Mouse (Mus musculus) heart, embryonic 15.5 days (tissue): Measurements from ENCODE around the gene Nhlh1. TPM values are rescaled to one million over a fixed set of nuclear protein-coding genes. Genes with fewer than 3 reads are reported as not detected.

Experiments used
- ATAC-seq: fragments of 200-750 bp; cut with Nextera tagmentation; replicated peaks from 2 replicates; pipeline ENCODE4 v1.8.0; 2017; ENCODE audit warnings: low read depth, moderate TSS enrichment; ENCODE audit not compliant: insufficient number of reproducible peaks, insufficient read depth, low FRiP score
- H3K27ac ChIP-seq: fragments of 300-500 bp; sonication (generic); 2 replicates; pipeline ENCODE4 v1.5.1; 2015; ENCODE audit warnings: mild to moderate bottlenecking, inconsistent platforms
- H3K27me3 ChIP-seq: fragments of 300-500 bp; sonication (generic); 2 replicates; pipeline ENCODE4 v1.6.1; 2015; ENCODE audit warnings: inconsistent platforms
- H3K36me3 ChIP-seq: fragments of 300-500 bp; sonication (generic); 2 replicates; pipeline ENCODE4 v1.6.1; 2015; ENCODE audit warnings: mild to moderate bottlenecking, inconsistent platforms
- H3K4me1 ChIP-seq: fragments of 300-500 bp; sonication (generic); replicated peaks from 2 replicates; pipeline ENCODE4 v1.6.1; 2015; ENCODE audit warnings: inconsistent platforms
- H3K4me2 ChIP-seq: fragments of 300-500 bp; sonication (generic); 2 replicates; pipeline ENCODE4 v1.6.1; 2015; ENCODE audit warnings: inconsistent platforms, mild to moderate bottlenecking, moderate library complexity
- H3K4me3 ChIP-seq: fragments of 300-500 bp; sonication (generic); 2 replicates; pipeline ENCODE4 v1.5.1; 2015; ENCODE audit warnings: mild to moderate bottlenecking, inconsistent platforms
- H3K9ac ChIP-seq: fragments of 300-500 bp; sonication (generic); 2 replicates; pipeline ENCODE4 v1.6.1; 2015; ENCODE audit warnings: mild to moderate bottlenecking, inconsistent platforms
- H3K9me3 ChIP-seq: fragments of 300-500 bp; sonication (generic); replicated peaks from 2 replicates; pipeline ENCODE4 v1.6.1; 2016; ENCODE audit warnings: inconsistent platforms
- WGBS: fragments of 180-500 bp; shearing (Covaris S2); methylation state at CpG from one replicate; pipeline ENCODE4 v1.1.7; 2015; ENCODE audit warnings: mixed read lengths; 5-methylcytosine and 5-hydroxymethylcytosine counted together
- polyA plus RNA-seq: library from polyadenylated mRNA; unstranded; fragments of >200 nt; fragmentation: Nextera tagmentation; extraction: Ambion mirVana; gene quantifications from 2 replicates; pipeline ENCODE4 v1.2.1, GENCODE M21; 2015

The Nhlh1 gene
- polyA plus RNA-seq, 1 experiment from 2014 or later: not detected

GRCm38 (mm10) chr1:172052766-172053279, 4.5 kb downstream of the Nhlh1 start:
- Histone ChIP-seq H3K9me3 (no peaks in the 10 kb centered on the region), H3K27me3 (peaks cover 53% of the 10 kb centered on the region), H3K27ac (no peak overlapping the region), H3K4me1 (peaks cover 14% of the 10 kb centered on the region), H3K9ac (no peak overlapping the region), H3K4me2 (peak overlapping the region; percentile 71; the same call in 1 of the 2 replicates), H3K36me3 (no peaks in the 10 kb centered on the region), H3K4me3 (no peak overlapping the region)
- no peak for ATAC-seq
- WGBS: 14% methylated on average over 10 of the region's 10 CpGs

GRCm38 (mm10) chr1:172049131-172049782, 8.1 kb downstream of the Nhlh1 start:
- WGBS: 30% methylated on average over 13 of the region's 13 CpGs
- ATAC-seq: no peak
- peaks cover 39% of the 10 kb centered on the region for H3K27me3 ChIP-seq

GRCm38 (mm10) chr1:172048241-172048734, 9.1 kb downstream of the Nhlh1 start:
- H3K27ac ChIP-seq: peak overlapping the region; percentile 35; the same call in 1 of the 2 replicates
- WGBS: 38% methylated on average over 6 of the region's 6 CpGs
- peak overlapping the region; percentile 21; the same call in 1 of the 2 replicates for H3K4me2 ChIP-seq
- H3K36me3 ChIP-seq: no peaks in the 10 kb centered on the region
- H3K9me3 ChIP-seq: no peaks in the 10 kb centered on the region
- ATAC-seq: no peak
- peaks cover 29% of the 10 kb centered on the region for H3K27me3 ChIP-seq
- no peak overlapping the region for H3K9ac ChIP-seq
- H3K4me3 ChIP-seq: peak overlapping the region; percentile 24
- peaks cover 8% of the 10 kb centered on the region for H3K4me1 ChIP-seq

More at GRCm38 (mm10) chr1:172049131-172049782, 8.1 kb downstream of the Nhlh1 start:
- peak overlapping the region; percentile 8; the same call in 1 of the 2 replicates for H3K4me2 ChIP-seq
- no peaks in the 10 kb centered on the region for H3K9me3 ChIP-seq
- no peak overlapping the region for H3K4me3 ChIP-seq
- no peak overlapping the region for H3K27ac ChIP-seq
- peaks cover 18% of the 10 kb centered on the region for H3K4me1 ChIP-seq
- H3K9ac ChIP-seq: no peak overlapping the region
- H3K36me3 ChIP-seq: no peaks in the 10 kb centered on the region

GRCm38 (mm10) chr1:172046938-172047337, 10.4 kb downstream of the Nhlh1 start:
- 15% methylated on average over 5 of the region's 5 CpGs for WGBS
- H3K9ac ChIP-seq: no peak overlapping the region
- H3K9me3 ChIP-seq: no peaks in the 10 kb centered on the region
- H3K27me3 ChIP-seq: peaks cover 16% of the 10 kb centered on the region
- 0 out of 2 replicates have a peak overlapping the region, but pooled peaks have one; percentile 15 for H3K4me2 ChIP-seq
- 0 out of 2 replicates have a peak, but pooled peaks cover 3% of the 10 kb centered on the region for H3K4me1 ChIP-seq
- H3K4me3 ChIP-seq: no peak overlapping the region
- no peaks in the 10 kb centered on the region for H3K36me3 ChIP-seq
- no peak overlapping the region for H3K27ac ChIP-seq
- ATAC-seq: no peak

- H3K9ac ChIP-seq: no peak overlapping the region
Measured at GRCm38 (mm10) chr1:172046410-172046809, 11.0 kb downstream of the Nhlh1 start.

GRCm38 (mm10) chr1:172029914-172030313, 27.5 kb downstream of the Nhlh1 start:
- no peak overlapping the region for H3K27ac ChIP-seq

More at GRCm38 (mm10) chr1:172046410-172046809, 11.0 kb downstream of the Nhlh1 start:
- Histone ChIP-seq H3K9me3 (no peaks in the 10 kb centered on the region), H3K36me3 (no peaks in the 10 kb centered on the region), H3K4me1 (0 out of 2 replicates have a peak, but pooled peaks cover 3% of the 10 kb centered on the region), H3K27me3 (peaks cover 11% of the 10 kb centered on the region), H3K27ac (no peak overlapping the region), H3K4me3 (no peak overlapping the region), H3K4me2 (no peak overlapping the region)
- no peak for ATAC-seq
- WGBS: 72% methylated on average over 8 of the region's 8 CpGs

GRCm38 (mm10) chr1:172028394-172029275, 28.7 kb downstream of the Nhlh1 start, which contains the start of gene Vangl2:
TSS of gene Vangl2 (minus strand) at chr1:172028444.
- Histone ChIP-seq H3K9ac (peak within 1 kb of the TSS; percentile 90), H3K27me3 (no peaks in the 10 kb centered on the region), H3K27ac (peak within 1 kb of the TSS; percentile 88), H3K4me2 (peak within 1 kb of the TSS; percentile 85), H3K4me3 (peak within 1 kb of the TSS; percentile 98), H3K9me3 (no peaks in the 10 kb centered on the region), H3K4me1 (peaks cover 30% of the 10 kb centered on the region), H3K36me3 (no peaks in the 10 kb centered on the region)
- WGBS: 66% methylated on average over 21 of the region's 21 CpGs
- ATAC-seq: no peak

More at GRCm38 (mm10) chr1:172029914-172030313, 27.5 kb downstream of the Nhlh1 start:
- H3K4me3 ChIP-seq: no peak overlapping the region
- no peak overlapping the region for H3K9ac ChIP-seq
- 93% methylated on average over 2 of the region's 2 CpGs for WGBS
- peaks cover 23% of the 10 kb centered on the region for H3K4me1 ChIP-seq
- H3K9me3 ChIP-seq: no peaks in the 10 kb centered on the region
- no peaks in the 10 kb centered on the region for H3K27me3 ChIP-seq
- no peaks in the 10 kb centered on the region for H3K36me3 ChIP-seq
- no peak overlapping the region for H3K4me2 ChIP-seq
- no peak for ATAC-seq

- peak overlapping the region; percentile 88; the same call in 1 of the 2 replicates for H3K27ac ChIP-seq
- H3K4me3 ChIP-seq: peak overlapping the region; percentile 98
- no peaks in the 10 kb centered on the region for H3K9me3 ChIP-seq
- H3K4me2 ChIP-seq: peak overlapping the region; percentile 85
- H3K27me3 ChIP-seq: no peaks in the 10 kb centered on the region
- H3K9ac ChIP-seq: peak overlapping the region; percentile 90
- 21% methylated on average over 10 of the region's 10 CpGs for WGBS
- H3K36me3 ChIP-seq: no peaks in the 10 kb centered on the region
- peaks cover 30% of the 10 kb centered on the region for H3K4me1 ChIP-seq
- ATAC-seq: no peak
Measured at GRCm38 (mm10) chr1:172027809-172028102, 29.6 kb downstream of the Nhlh1 start.

- Histone ChIP-seq H3K27me3 (no peaks in the 10 kb centered on the region), H3K9ac (peak overlapping the region; percentile 90), H3K9me3 (no peaks in the 10 kb centered on the region), H3K4me3 (peak overlapping the region; percentile 98), H3K4me1 (peaks cover 30% of the 10 kb centered on the region), H3K36me3 (no peaks in the 10 kb centered on the region), H3K27ac (peak overlapping the region; percentile 88), H3K4me2 (peak overlapping the region; percentile 85)
- peak; percentile 86 for ATAC-seq
- WGBS: 1% methylated on average over 49 of the region's 54 CpGs
Measured at GRCm38 (mm10) chr1:172027010-172027808, 30.2 kb downstream of the Nhlh1 start.

GRCm38 (mm10) chr1:172026201-172026901, 31.0 kb downstream of the Nhlh1 start:
- Histone ChIP-seq H3K9ac (peak overlapping the region; percentile 90), H3K4me1 (peaks cover 30% of the 10 kb centered on the region), H3K36me3 (no peaks in the 10 kb centered on the region), H3K27ac (peak overlapping the region; percentile 88), H3K27me3 (no peaks in the 10 kb centered on the region), H3K4me3 (peak overlapping the region; percentile 98), H3K4me2 (peak overlapping the region; percentile 85), H3K9me3 (no peaks in the 10 kb centered on the region)
- peak; percentile 53 for ATAC-seq
- 5% methylated on average over 23 of the region's 23 CpGs for WGBS
